Mouse (Mus musculus): ENCODE measurements around the gene Tpp1. TPM values are rescaled to one million over a fixed set of nuclear protein-coding genes. Genes with fewer than 3 reads are reported as not detected.
"Not testable (repeated sequence)": the region's sequence is repeated elsewhere in the genome, so short reads cannot be mapped to it uniquely, and the experiment has no call there.

Gene Tpp1
- polyA plus RNA-seq, 1 experiment = 251 TPM

- no peaks in the 10 kb centered on the region for H3K27me3 ChIP-seq (replicated peaks; ENCODE audit: control insufficient read depth, insufficient read depth, low read length)
- H3K36me3 ChIP-seq (ENCODE audit: control insufficient read depth, insufficient read depth, low read length) = peaks cover 1% of the 10 kb centered on the region; the same call in 1 of the 2 replicates
- WGBS = under 1% methylated on average over 62 of the region's 62 CpGs
- DNase-seq = peak; percentile 97
- H3K27ac ChIP-seq (ENCODE audit: insufficient read depth, low read depth, low read length) = peak within 1 kb of the TSS; percentile 90
- H3K4me1 ChIP-seq (ENCODE audit: control insufficient read depth, insufficient read depth, low read length) = peaks cover 7% of the 10 kb centered on the region; the same call in 1 of the 2 replicates
- no peak for TF ChIP-seq CTCF (conservative IDR thresholded peaks at IDR 0.05; ENCODE audit: insufficient read depth, insufficient read length, low read depth, low read length)
- peak; percentile 76 for TF ChIP-seq POLR2A (IDR thresholded peaks at IDR 0.05; ENCODE audit: low read depth, low read length)
- H3K4me3 ChIP-seq (ENCODE audit: insufficient read depth, low read depth, low read length) = peak within 1 kb of the TSS; percentile 81
Observed at GRCm38 (mm10) chr7:105736264-105736901, 15.7 kb downstream of the Tpp1 start, which contains the start of gene Ilk. Ilk (plus strand) TSS chr7:105736592.

GRCm38 (mm10) chr7:105735464-105735863 lies 16.6 kb downstream of the Tpp1 start:
- not testable (repeated sequence) for H3K36me3 ChIP-seq (ENCODE audit: control insufficient read depth, insufficient read depth, low read length); H3K27me3 ChIP-seq (replicated peaks; ENCODE audit: control insufficient read depth, insufficient read depth, low read length); DNase-seq; H3K4me1 ChIP-seq (ENCODE audit: control insufficient read depth, insufficient read depth, low read length); H3K4me3 ChIP-seq (ENCODE audit: insufficient read depth, low read depth, low read length); H3K27ac ChIP-seq (ENCODE audit: insufficient read depth, low read depth, low read length)
- WGBS = 42% methylated on average over 4 of the region's 4 CpGs

GRCm38 (mm10) chr7:105734826-105735225 lies 17.2 kb downstream of the Tpp1 start:
- Histone ChIP-seq H3K27ac (ENCODE audit: insufficient read depth, low read depth, low read length) (no peak overlapping the region), H3K27me3 (replicated peaks; ENCODE audit: control insufficient read depth, insufficient read depth, low read length) (no peaks in the 10 kb centered on the region), H3K36me3 (ENCODE audit: control insufficient read depth, insufficient read depth, low read length) (peaks cover 1% of the 10 kb centered on the region; the same call in 1 of the 2 replicates), H3K4me3 (ENCODE audit: insufficient read depth, low read depth, low read length) (no peak overlapping the region), H3K4me1 (ENCODE audit: control insufficient read depth, insufficient read depth, low read length) (peaks cover 7% of the 10 kb centered on the region; the same call in 1 of the 2 replicates)
- no peak for DNase-seq
- 85% methylated on average over 8 of the region's 8 CpGs for WGBS
- TF ChIP-seq CTCF (conservative IDR thresholded peaks at IDR 0.05; ENCODE audit: insufficient read depth, insufficient read length, low read depth, low read length) (no peak), POLR2A (IDR thresholded peaks at IDR 0.05; ENCODE audit: low read depth, low read length) (no peak)

- TF ChIP-seq CTCF (conservative IDR thresholded peaks at IDR 0.05; ENCODE audit: insufficient read depth, insufficient read length, low read depth, low read length) (no peak), POLR2A (IDR thresholded peaks at IDR 0.05; ENCODE audit: low read depth, low read length) (no peak)
- H3K4me3 ChIP-seq (ENCODE audit: insufficient read depth, low read depth, low read length) = no peak overlapping the region
- DNase-seq = no peak
- peaks cover 1% of the 10 kb centered on the region; the same call in 1 of the 2 replicates for H3K36me3 ChIP-seq (ENCODE audit: control insufficient read depth, insufficient read depth, low read length)
- peaks cover 7% of the 10 kb centered on the region; the same call in 1 of the 2 replicates for H3K4me1 ChIP-seq (ENCODE audit: control insufficient read depth, insufficient read depth, low read length)
- 94% methylated on average over 11 of the region's 11 CpGs for WGBS
- no peak overlapping the region for H3K27ac ChIP-seq (ENCODE audit: insufficient read depth, low read depth, low read length)
- no peaks in the 10 kb centered on the region for H3K27me3 ChIP-seq (replicated peaks; ENCODE audit: control insufficient read depth, insufficient read depth, low read length)
Observed at GRCm38 (mm10) chr7:105733836-105734235, 18.2 kb downstream of the Tpp1 start.

GRCm38 (mm10) chr7:105728701-105729428 lies 23.2 kb downstream of the Tpp1 start:
- Histone ChIP-seq H3K4me1 (ENCODE audit: control insufficient read depth, insufficient read depth, low read length) (no peaks in the 10 kb centered on the region), H3K4me3 (ENCODE audit: insufficient read depth, low read depth, low read length) (no peak overlapping the region), H3K36me3 (ENCODE audit: control insufficient read depth, insufficient read depth, low read length) (peaks cover 1% of the 10 kb centered on the region; the same call in 1 of the 2 replicates), H3K27ac (ENCODE audit: insufficient read depth, low read depth, low read length) (no peak overlapping the region), H3K27me3 (replicated peaks; ENCODE audit: control insufficient read depth, insufficient read depth, low read length) (no peaks in the 10 kb centered on the region)
- TF ChIP-seq POLR2A (IDR thresholded peaks at IDR 0.05; ENCODE audit: low read depth, low read length) (no peak), CTCF (conservative IDR thresholded peaks at IDR 0.05; ENCODE audit: insufficient read depth, insufficient read length, low read depth, low read length) (no peak)
- peak; percentile 30 for DNase-seq
- 61% methylated on average over 6 of the region's 6 CpGs for WGBS

GRCm38 (mm10) chr7:105726980-105727325 lies 25.1 kb downstream of the Tpp1 start:
- Histone ChIP-seq H3K4me3 (ENCODE audit: insufficient read depth, low read depth, low read length) (no peak overlapping the region), H3K27ac (ENCODE audit: insufficient read depth, low read depth, low read length) (no peak overlapping the region), H3K27me3 (replicated peaks; ENCODE audit: control insufficient read depth, insufficient read depth, low read length) (no peaks in the 10 kb centered on the region), H3K4me1 (ENCODE audit: control insufficient read depth, insufficient read depth, low read length) (no peaks in the 10 kb centered on the region), H3K36me3 (ENCODE audit: control insufficient read depth, insufficient read depth, low read length) (no peaks in the 10 kb centered on the region)
- no peak for DNase-seq
- 95% methylated on average over 4 of the region's 4 CpGs for WGBS
- TF ChIP-seq CTCF (conservative IDR thresholded peaks at IDR 0.05; ENCODE audit: insufficient read depth, insufficient read length, low read depth, low read length) = no peak

- Histone ChIP-seq H3K4me1 (ENCODE audit: control insufficient read depth, insufficient read depth, low read length) (no peaks in the 10 kb centered on the region), H3K4me3 (ENCODE audit: insufficient read depth, low read depth, low read length) (no peak overlapping the region), H3K27ac (ENCODE audit: insufficient read depth, low read depth, low read length) (no peak overlapping the region), H3K27me3 (replicated peaks; ENCODE audit: control insufficient read depth, insufficient read depth, low read length) (no peaks in the 10 kb centered on the region), H3K36me3 (ENCODE audit: control insufficient read depth, insufficient read depth, low read length) (no peaks in the 10 kb centered on the region)
- WGBS = 74% methylated on average over 4 of the region's 4 CpGs
- TF ChIP-seq CTCF (conservative IDR thresholded peaks at IDR 0.05; ENCODE audit: insufficient read depth, insufficient read length, low read depth, low read length) (peak; percentile 77), POLR2A (IDR thresholded peaks at IDR 0.05; ENCODE audit: low read depth, low read length) (no peak)
- DNase-seq = peak; percentile 75
Observed at GRCm38 (mm10) chr7:105726144-105726979, 25.7 kb downstream of the Tpp1 start.
